Mouse (Mus musculus) liver, embryonic 12.5 days (tissue): ENCODE results near the gene Gm28048. TPM values are rescaled to one million over a fixed set of nuclear protein-coding genes. Genes with fewer than 3 reads are reported as not detected.

Source experiments
- ATAC-seq: fragments of 200-750 bp; cut with Nextera tagmentation; 2 replicates; pipeline ENCODE4 v1.8.0; 2017; ENCODE audit warnings: moderate number of reproducible peaks, mild to moderate bottlenecking, moderate library complexity
- H3K27ac ChIP-seq: fragments of 300-500 bp; sonication (generic); 2 replicates; pipeline ENCODE4 v1.5.1; 2016; ENCODE audit warnings: mild to moderate bottlenecking
- H3K27me3 ChIP-seq: fragments of 300-500 bp; sonication (generic); replicated peaks from 2 replicates; pipeline ENCODE4 v1.6.1; 2016; ENCODE audit warnings: mild to moderate bottlenecking, moderate library complexity
- H3K36me3 ChIP-seq: fragments of 300-500 bp; sonication (generic); 2 replicates; pipeline ENCODE4 v1.6.1; 2016; ENCODE audit warnings: mild to moderate bottlenecking, moderate library complexity
- H3K4me1 ChIP-seq: fragments of 300-500 bp; sonication (generic); 2 replicates; pipeline ENCODE4 v1.6.1; 2016
- H3K4me2 ChIP-seq: fragments of 300-500 bp; sonication (generic); 2 replicates; pipeline ENCODE4 v1.6.1; 2016; ENCODE audit warnings: mild to moderate bottlenecking, moderate library complexity
- H3K4me3 ChIP-seq: fragments of 300-500 bp; sonication (generic); 2 replicates; pipeline ENCODE4 v1.5.1; 2016; ENCODE audit warnings: mild to moderate bottlenecking, moderate library complexity
- H3K9ac ChIP-seq: fragments of 300-500 bp; sonication (generic); 2 replicates; pipeline ENCODE4 v1.6.1; 2016; ENCODE audit warnings: mild to moderate bottlenecking, moderate library complexity
- H3K9me3 ChIP-seq: fragments of 300-500 bp; sonication (generic); replicated peaks from 2 replicates; pipeline ENCODE4 v1.6.1; 2016; ENCODE audit warnings: mild to moderate bottlenecking, moderate library complexity
- WGBS: fragments of 180-500 bp; shearing (Covaris S2); methylation state at CpG from one replicate; pipeline ENCODE4 v1.1.7; 2016; ENCODE audit not compliant: insufficient replicate concordance; 5-methylcytosine and 5-hydroxymethylcytosine counted together
- polyA plus RNA-seq: library from polyadenylated mRNA; unstranded; fragments of >200 nt; fragmentation: Nextera tagmentation; extraction: Ambion mirVana; gene quantifications from 2 replicates; pipeline ENCODE4 v1.2.1, GENCODE M21; 2016

Gene Gm28048
- polyA plus RNA-seq, 1 experiment from 2014 or later, result 10.2 TPM

- Histone ChIP-seq H3K27me3 (no peaks in the 10 kb centered on the region), H3K4me3 (no peak overlapping the region), H3K4me1 (peaks cover 12% of the 10 kb centered on the region), H3K9ac (no peak overlapping the region), H3K4me2 (peak overlapping the region; percentile 77), H3K36me3 (peaks cover 45% of the 10 kb centered on the region), H3K9me3 (peaks cover 20% of the 10 kb centered on the region), H3K27ac (peak overlapping the region; percentile 97; the same call in 1 of the 2 replicates)
- WGBS, result 88% methylated on average over 1 of the region's 1 CpGs
- no peak for ATAC-seq
These were observed 11.3 kb downstream of the Gm28048 start for GRCm38 (mm10) chr11:22970546-22970945.

GRCm38 (mm10) chr11:22969486-22969885 lies 12.4 kb downstream of the Gm28048 start:
- Histone ChIP-seq H3K4me1 (peaks cover 9% of the 10 kb centered on the region), H3K4me3 (no peak overlapping the region), H3K27me3 (no peaks in the 10 kb centered on the region), H3K9me3 (peaks cover 20% of the 10 kb centered on the region), H3K27ac (no peak overlapping the region), H3K4me2 (no peak overlapping the region), H3K9ac (no peak overlapping the region), H3K36me3 (peaks cover 43% of the 10 kb centered on the region)
- 33% methylated on average over 6 of the region's 6 CpGs for WGBS
- no peak for ATAC-seq

GRCm38 (mm10) chr11:22965503-22965902 lies 16.4 kb downstream of the Gm28048 start:
- H3K4me3 ChIP-seq, result no peak overlapping the region
- no peak overlapping the region for H3K9ac ChIP-seq
- no peak for ATAC-seq
- 78% methylated on average over 4 of the region's 4 CpGs for WGBS
- H3K4me1 ChIP-seq, result no peaks in the 10 kb centered on the region
- H3K27me3 ChIP-seq, result no peaks in the 10 kb centered on the region
- no peak overlapping the region for H3K27ac ChIP-seq
- no peak overlapping the region for H3K4me2 ChIP-seq
- H3K9me3 ChIP-seq, result peaks cover 11% of the 10 kb centered on the region; the same call in 1 of the 2 replicates
- peaks cover 16% of the 10 kb centered on the region for H3K36me3 ChIP-seq

GRCm38 (mm10) chr11:22964401-22964800 lies 17.5 kb downstream of the Gm28048 start:
- peaks cover 11% of the 10 kb centered on the region; the same call in 1 of the 2 replicates for H3K9me3 ChIP-seq
- no peak overlapping the region for H3K4me3 ChIP-seq
- no peak for ATAC-seq
- no peaks in the 10 kb centered on the region for H3K4me1 ChIP-seq
- H3K27ac ChIP-seq, result no peak overlapping the region
- H3K9ac ChIP-seq, result no peak overlapping the region
- H3K36me3 ChIP-seq, result peaks cover 16% of the 10 kb centered on the region
- 78% methylated on average over 4 of the region's 4 CpGs for WGBS
- H3K4me2 ChIP-seq, result no peak overlapping the region
- no peaks in the 10 kb centered on the region for H3K27me3 ChIP-seq

- WGBS, result 77% methylated on average over 1 of the region's 1 CpGs
- no peak overlapping the region for H3K4me3 ChIP-seq
- peaks cover 12% of the 10 kb centered on the region for H3K36me3 ChIP-seq
- no peak for ATAC-seq
- H3K9me3 ChIP-seq, result peaks cover 7% of the 10 kb centered on the region; the same call in 1 of the 2 replicates
- H3K27ac ChIP-seq, result no peak overlapping the region
- H3K9ac ChIP-seq, result no peak overlapping the region
- no peaks in the 10 kb centered on the region for H3K27me3 ChIP-seq
- no peaks in the 10 kb centered on the region for H3K4me1 ChIP-seq
- no peak overlapping the region for H3K4me2 ChIP-seq
These were observed 19.8 kb downstream of the Gm28048 start for GRCm38 (mm10) chr11:22962101-22962500.

GRCm38 (mm10) chr11:22957791-22958374 lies 24.0 kb downstream of the Gm28048 start:
- H3K27ac ChIP-seq, result no peak overlapping the region
- ATAC-seq, result no peak
- 81% methylated on average over 4 of the region's 4 CpGs for WGBS

GRCm38 (mm10) chr11:22956830-22957229 lies 25.1 kb downstream of the Gm28048 start:
- H3K4me2 ChIP-seq, result no peak overlapping the region
- no peak overlapping the region for H3K4me3 ChIP-seq
- WGBS, result 65% methylated on average over 4 of the region's 4 CpGs
- peaks cover 26% of the 10 kb centered on the region for H3K36me3 ChIP-seq
- peak; percentile 68 for ATAC-seq
- no peaks in the 10 kb centered on the region for H3K4me1 ChIP-seq
- H3K27me3 ChIP-seq, result no peaks in the 10 kb centered on the region
- H3K27ac ChIP-seq, result no peak overlapping the region
- H3K9ac ChIP-seq, result no peak overlapping the region
- no peaks in the 10 kb centered on the region for H3K9me3 ChIP-seq

More at GRCm38 (mm10) chr11:22957791-22958374, 24.0 kb downstream of the Gm28048 start:
- H3K9ac ChIP-seq, result no peak overlapping the region
- H3K9me3 ChIP-seq, result no peaks in the 10 kb centered on the region
- no peak overlapping the region for H3K4me2 ChIP-seq
- H3K4me1 ChIP-seq, result no peaks in the 10 kb centered on the region
- no peaks in the 10 kb centered on the region for H3K27me3 ChIP-seq
- H3K4me3 ChIP-seq, result no peak overlapping the region
- peaks cover 20% of the 10 kb centered on the region for H3K36me3 ChIP-seq

GRCm38 (mm10) chr11:22956346-22956745 lies 25.5 kb downstream of the Gm28048 start:
- Histone ChIP-seq H3K4me2 (no peak overlapping the region), H3K27ac (no peak overlapping the region), H3K27me3 (no peaks in the 10 kb centered on the region), H3K36me3 (peaks cover 26% of the 10 kb centered on the region), H3K4me1 (no peaks in the 10 kb centered on the region), H3K9ac (no peak overlapping the region), H3K4me3 (no peak overlapping the region), H3K9me3 (no peaks in the 10 kb centered on the region)
- no peak for ATAC-seq
- 90% methylated on average over 6 of the region's 6 CpGs for WGBS

- H3K4me1 ChIP-seq, result peaks cover 8% of the 10 kb centered on the region
- ATAC-seq, result no peak
- 65% methylated on average over 7 of the region's 7 CpGs for WGBS
- H3K36me3 ChIP-seq, result peaks cover 26% of the 10 kb centered on the region
- no peak overlapping the region for H3K27ac ChIP-seq
- H3K9me3 ChIP-seq, result no peaks in the 10 kb centered on the region
- H3K4me2 ChIP-seq, result no peak overlapping the region
- H3K27me3 ChIP-seq, result no peaks in the 10 kb centered on the region
- H3K4me3 ChIP-seq, result no peak overlapping the region
- no peak overlapping the region for H3K9ac ChIP-seq
These were observed 29.2 kb downstream of the Gm28048 start for GRCm38 (mm10) chr11:22952668-22953067.

GRCm38 (mm10) chr11:22950131-22950530 lies 31.8 kb downstream of the Gm28048 start:
- 73% methylated on average over 6 of the region's 6 CpGs for WGBS
- no peak overlapping the region for H3K27ac ChIP-seq
- no peak overlapping the region for H3K4me3 ChIP-seq
- no peak for ATAC-seq
- peaks cover 12% of the 10 kb centered on the region; the same call in 1 of the 2 replicates for H3K36me3 ChIP-seq
- H3K9me3 ChIP-seq, result no peaks in the 10 kb centered on the region
- H3K4me2 ChIP-seq, result no peak overlapping the region
- no peak overlapping the region for H3K9ac ChIP-seq
- peaks cover 15% of the 10 kb centered on the region for H3K4me1 ChIP-seq
- no peaks in the 10 kb centered on the region for H3K27me3 ChIP-seq

GRCm38 (mm10) chr11:22949101-22949500 lies 32.8 kb downstream of the Gm28048 start:
- no peaks in the 10 kb centered on the region for H3K27me3 ChIP-seq
- WGBS, result 73% methylated on average over 1 of the region's 1 CpGs
- H3K4me3 ChIP-seq, result no peak overlapping the region
- H3K4me2 ChIP-seq, result no peak overlapping the region
- H3K4me1 ChIP-seq, result peaks cover 17% of the 10 kb centered on the region
- H3K9me3 ChIP-seq, result no peaks in the 10 kb centered on the region
- H3K27ac ChIP-seq, result no peak overlapping the region
- ATAC-seq, result no peak; the same call in 1 of the 2 replicates
- no peak overlapping the region for H3K9ac ChIP-seq
- H3K36me3 ChIP-seq, result peaks cover 8% of the 10 kb centered on the region; the same call in 1 of the 2 replicates

GRCm38 (mm10) chr11:22938983-22939382 lies 42.9 kb downstream of the Gm28048 start:
- no peaks in the 10 kb centered on the region for H3K9me3 ChIP-seq
- H3K4me1 ChIP-seq, result peaks cover 3% of the 10 kb centered on the region; the same call in 1 of the 2 replicates
- H3K4me2 ChIP-seq, result no peak overlapping the region
- H3K9ac ChIP-seq, result no peak overlapping the region
- no peak for ATAC-seq
- H3K27me3 ChIP-seq, result no peaks in the 10 kb centered on the region
- H3K27ac ChIP-seq, result no peak overlapping the region
- H3K4me3 ChIP-seq, result no peak overlapping the region
- WGBS, result 54% methylated on average over 2 of the region's 2 CpGs
- no peaks in the 10 kb centered on the region for H3K36me3 ChIP-seq
